Mouse (Mus musculus) intestine, embryonic 15.5 days (tissue): ENCODE data around the gene Pknox1. TPM values are rescaled to one million over a fixed set of nuclear protein-coding genes. Genes with fewer than 3 reads are reported as not detected.
A peak's percentile ranks its signal among the peaks of the same experiment; 100 is the strongest.
"Not testable (repeated sequence)": the region's sequence is repeated elsewhere in the genome, so short reads cannot be mapped to it uniquely, and the experiment has no call there.

ENCODE experiments used
- ATAC-seq: fragments of 200-750 bp; cut with Nextera tagmentation; 2 replicates; pipeline ENCODE4 v1.8.0; 2017; ENCODE audit warnings: moderate TSS enrichment, moderate library complexity
- H3K27ac ChIP-seq: fragments of 300-500 bp; sonication (generic); 2 replicates; pipeline ENCODE4 v1.5.1; 2015; ENCODE audit warnings: mild to moderate bottlenecking, inconsistent platforms
- H3K27me3 ChIP-seq: fragments of 300-500 bp; sonication (generic); replicated peaks from 2 replicates; pipeline ENCODE4 v1.6.1; 2015; ENCODE audit warnings: inconsistent platforms
- H3K36me3 ChIP-seq: fragments of 300-500 bp; sonication (generic); 2 replicates; pipeline ENCODE4 v1.6.1; 2015; ENCODE audit warnings: inconsistent platforms
- H3K4me1 ChIP-seq: fragments of 300-500 bp; sonication (generic); replicated peaks from 2 replicates; pipeline ENCODE4 v1.6.1; 2015; ENCODE audit warnings: inconsistent platforms
- H3K4me2 ChIP-seq: fragments of 300-500 bp; sonication (generic); replicated peaks from 2 replicates; pipeline ENCODE4 v1.6.1; 2015; ENCODE audit warnings: mild to moderate bottlenecking, inconsistent platforms
- H3K4me3 ChIP-seq: fragments of 300-500 bp; sonication (generic); replicated peaks from 2 replicates; pipeline ENCODE4 v1.5.1; 2015; ENCODE audit warnings: inconsistent platforms
- H3K9ac ChIP-seq: fragments of 300-500 bp; sonication (generic); 2 replicates; pipeline ENCODE4 v1.6.1; 2015; ENCODE audit warnings: inconsistent platforms
- H3K9me3 ChIP-seq: fragments of 300-500 bp; sonication (generic); 2 replicates; pipeline ENCODE4 v1.6.1; 2016; ENCODE audit warnings: inconsistent platforms
- WGBS: fragments of 180-500 bp; shearing (Covaris S2); methylation state at CpG from one replicate; pipeline ENCODE4 v1.1.7; 2015; 5-methylcytosine and 5-hydroxymethylcytosine counted together
- polyA plus RNA-seq: library from polyadenylated mRNA; unstranded; fragments of >200 nt; fragmentation: Nextera tagmentation; extraction: Ambion mirVana; gene quantifications from 2 replicates; pipeline ENCODE4 v1.2.1, GENCODE M21; 2015

The Pknox1 gene
- polyA plus RNA-seq = 28.5 and 29.8 TPM in 2 replicates

DNA sequence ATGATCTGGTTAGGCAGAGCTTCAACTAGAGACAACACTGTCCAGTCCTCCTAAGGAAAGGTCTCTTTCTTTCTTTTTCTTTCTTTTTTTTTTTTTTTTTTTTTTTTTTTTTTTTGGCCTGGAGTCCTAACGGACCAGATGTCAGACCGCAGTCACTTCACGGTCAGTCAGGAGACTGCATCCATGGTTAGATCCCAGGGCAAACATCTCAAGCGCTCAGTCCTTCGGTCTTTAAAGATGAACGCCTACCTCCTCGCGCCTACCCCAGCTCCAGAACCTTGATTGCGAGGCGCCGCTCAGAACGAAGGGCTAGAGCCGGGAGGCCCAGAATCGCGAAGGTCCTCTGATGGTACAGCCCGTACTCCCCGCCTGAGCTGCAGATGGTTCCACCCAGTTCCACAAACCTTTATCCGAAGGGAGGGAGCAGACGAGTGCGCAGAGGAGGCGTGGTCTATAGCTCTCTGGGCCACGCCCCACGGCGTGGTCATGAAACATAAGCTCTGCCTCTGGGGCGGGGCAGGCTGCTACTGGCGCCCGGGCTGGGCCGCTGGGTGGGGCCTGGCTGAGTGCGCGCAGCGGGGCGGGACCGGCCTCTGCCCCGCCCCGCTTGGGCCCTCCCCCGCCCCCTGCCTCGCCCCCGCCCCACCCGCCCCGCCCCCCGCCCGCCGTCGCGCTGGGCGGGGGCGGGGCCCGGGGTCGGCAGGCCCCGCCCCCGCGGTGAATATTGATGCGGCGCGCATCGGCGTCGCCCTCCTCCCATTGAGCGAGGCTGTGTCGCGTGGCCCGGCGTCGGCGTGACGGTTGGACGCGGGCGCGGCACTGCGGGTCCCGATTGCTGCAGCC lies at the start of gene Pknox1:
Gene Pknox1 (plus strand): TSS at position 720 of the 843 bp plus-strand sequence.
- peak within 1 kb of the TSS; percentile 80 for H3K9ac ChIP-seq
- peak within 1 kb of the TSS; percentile 97 for H3K27ac ChIP-seq
- no peaks in the 10 kb centered on the region for H3K27me3 ChIP-seq
- peak within 1 kb of the TSS; percentile 78 for H3K4me3 ChIP-seq
- under 1% methylated on average over 58 of the region's 72 CpGs for WGBS
- peak within 1 kb of the TSS; percentile 82 for H3K4me2 ChIP-seq
- ATAC-seq = peak; percentile 96
- peaks cover 23% of the 10 kb centered on the region for H3K4me1 ChIP-seq
- no peaks in the 10 kb centered on the region for H3K36me3 ChIP-seq
- no peaks in the 10 kb centered on the region for H3K9me3 ChIP-seq

DNA sequence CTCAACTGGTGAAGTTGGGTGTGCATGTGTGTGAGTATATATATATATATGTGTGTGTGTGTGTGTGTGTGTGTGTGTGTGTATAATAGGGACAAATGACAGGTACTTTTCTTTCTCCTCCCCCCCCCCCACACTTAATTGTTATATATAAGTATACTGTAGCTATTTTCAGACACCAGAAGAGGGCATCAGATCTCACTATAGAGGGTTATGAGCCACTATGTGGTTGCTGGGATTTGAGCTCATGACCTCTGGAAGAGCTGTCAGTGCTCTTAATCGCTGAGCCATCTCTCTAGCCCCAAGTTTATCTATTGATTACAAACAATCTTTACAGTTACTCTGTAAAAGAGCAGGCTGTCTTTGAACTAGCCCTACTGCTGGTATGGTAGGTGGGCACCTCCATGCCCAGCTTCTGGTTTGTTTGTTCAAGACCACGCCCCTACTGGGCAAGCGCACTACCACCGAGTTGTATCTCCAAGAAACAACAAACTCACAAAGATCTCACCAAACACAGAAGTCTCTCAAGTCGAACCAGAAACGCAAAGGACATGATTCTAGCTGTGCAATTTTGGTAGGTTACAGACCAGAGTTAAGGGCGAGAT lies 45.1 kb upstream of the Pknox1 start:
- H3K4me1 ChIP-seq = peaks cover 13% of the 10 kb centered on the region
- H3K27me3 ChIP-seq = no peaks in the 10 kb centered on the region
- peaks cover 5% of the 10 kb centered on the region; the same call in 1 of the 2 replicates for H3K36me3 ChIP-seq
- H3K4me3 ChIP-seq = peak overlapping the region; percentile 84
- peak overlapping the region; percentile 62 for H3K4me2 ChIP-seq
- H3K9me3 ChIP-seq = no peaks in the 10 kb centered on the region
- H3K27ac ChIP-seq = no peak overlapping the region
- no peak overlapping the region for H3K9ac ChIP-seq
- peak; percentile 69 for ATAC-seq
- WGBS = 3% methylated on average over 7 of the region's 7 CpGs

GRCm38 (mm10) chr17:31519946-31520838 lies 44.3 kb upstream of the Pknox1 start, which contains the start of the genes Wdr4 and Ndufv3:
TSS of gene Wdr4 (minus strand) at chr17:31519980.
TSS of gene Ndufv3 (plus strand) at chr17:31520115.
- WGBS = under 1% methylated on average over 45 of the region's 45 CpGs
- Histone ChIP-seq H3K27ac (peak within 1 kb of the TSS; percentile 91), H3K27me3 (no peaks in the 10 kb centered on the region), H3K4me2 (peak within 1 kb of the TSS; percentile 62), H3K9me3 (no peaks in the 10 kb centered on the region), H3K9ac (peak within 1 kb of the TSS; percentile 75), H3K36me3 (peaks cover 5% of the 10 kb centered on the region; the same call in 1 of the 2 replicates), H3K4me1 (peaks cover 18% of the 10 kb centered on the region), H3K4me3 (peak within 1 kb of the TSS; percentile 84)
- peak; percentile 98 for ATAC-seq

DNA sequence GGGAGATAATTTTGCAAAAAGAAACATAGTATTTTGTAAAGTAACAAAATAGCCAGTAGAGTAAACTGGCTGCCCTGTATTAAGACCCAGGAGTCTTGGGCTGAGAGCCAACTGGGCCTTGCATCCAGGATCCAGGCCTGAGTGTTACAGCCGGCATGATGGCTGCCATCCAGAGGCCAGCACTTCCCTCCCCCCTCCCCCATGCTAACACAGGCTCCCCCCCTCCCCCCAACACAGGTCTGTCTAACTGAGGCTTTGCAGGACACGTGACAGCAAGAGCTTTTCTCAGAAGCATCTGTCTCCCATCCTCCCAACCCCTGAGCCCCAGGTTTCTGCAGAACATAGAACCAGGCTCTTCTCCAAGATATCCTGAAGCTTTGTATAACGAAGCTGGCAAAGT lies 43.6 kb upstream of the Pknox1 start:
- peak; percentile 4; the same call in 1 of the 2 replicates for ATAC-seq
- WGBS = 17% methylated on average over 3 of the region's 3 CpGs
- Histone ChIP-seq H3K9me3 (no peaks in the 10 kb centered on the region), H3K36me3 (peaks cover 5% of the 10 kb centered on the region; the same call in 1 of the 2 replicates), H3K9ac (peak overlapping the region; percentile 75; the same call in 1 of the 2 replicates), H3K4me1 (peaks cover 18% of the 10 kb centered on the region), H3K27ac (0 out of 2 replicates have a peak overlapping the region, but pooled peaks have one; percentile 0), H3K4me2 (peak overlapping the region; percentile 62), H3K27me3 (no peaks in the 10 kb centered on the region), H3K4me3 (peak overlapping the region; percentile 84)

GRCm38 (mm10) chr17:31521948-31522347 lies 42.6 kb upstream of the Pknox1 start:
- Histone ChIP-seq H3K9ac (no peak overlapping the region), H3K4me2 (0 out of 2 replicates have a peak overlapping the region, but pooled peaks have one; percentile 62), H3K27ac (no peak overlapping the region; the same call in 1 of the 2 replicates), H3K27me3 (no peaks in the 10 kb centered on the region), H3K36me3 (peaks cover 9% of the 10 kb centered on the region; the same call in 1 of the 2 replicates), H3K4me1 (peaks cover 18% of the 10 kb centered on the region), H3K9me3 (no peaks in the 10 kb centered on the region), H3K4me3 (no peak overlapping the region)
- WGBS = 86% methylated on average over 6 of the region's 6 CpGs
- ATAC-seq = no peak

DNA sequence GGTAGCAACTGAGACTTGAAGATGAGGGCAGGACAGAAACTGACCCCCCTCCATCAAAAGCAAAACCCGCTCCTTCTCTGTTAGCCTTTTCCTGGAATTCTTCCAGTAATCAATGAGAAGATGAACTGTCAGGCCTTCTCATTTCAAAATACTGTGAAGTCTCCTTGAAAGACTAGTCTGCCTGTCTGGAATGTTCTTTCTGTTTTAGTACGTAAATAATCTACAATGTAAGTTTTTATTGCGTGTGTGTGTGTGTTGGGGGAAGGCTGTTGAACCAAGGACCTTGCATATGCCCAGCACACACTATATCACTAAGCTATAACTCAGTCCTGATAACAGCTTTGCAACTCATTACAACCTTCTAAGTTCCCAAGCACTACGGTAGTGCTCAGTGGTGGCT lies 39.4 kb upstream of the Pknox1 start:
- no peak for ATAC-seq
- H3K27ac ChIP-seq = no peak overlapping the region
- H3K27me3 ChIP-seq = no peaks in the 10 kb centered on the region
- peaks cover 16% of the 10 kb centered on the region for H3K4me1 ChIP-seq
- H3K4me2 ChIP-seq = no peak overlapping the region
- peaks cover 22% of the 10 kb centered on the region for H3K36me3 ChIP-seq
- H3K9ac ChIP-seq = no peak overlapping the region
- 74% methylated on average over 4 of the region's 4 CpGs for WGBS
- no peak overlapping the region for H3K4me3 ChIP-seq
- no peaks in the 10 kb centered on the region for H3K9me3 ChIP-seq

GRCm38 (mm10) chr17:31525816-31526215 lies 38.7 kb upstream of the Pknox1 start:
- 94% methylated on average over 3 of the region's 3 CpGs for whole genome bisulfite sequencing
- H3K4me1 ChIP-seq = peaks cover 16% of the 10 kb centered on the region
- no peaks in the 10 kb centered on the region for H3K9me3 ChIP-seq
- no peak overlapping the region for H3K9ac ChIP-seq
- no peak overlapping the region for H3K4me2 ChIP-seq
- no peak overlapping the region for H3K27ac ChIP-seq
- no peak for ATAC-seq
- H3K27me3 ChIP-seq = no peaks in the 10 kb centered on the region
- peaks cover 22% of the 10 kb centered on the region for H3K36me3 ChIP-seq
- no peak overlapping the region for H3K4me3 ChIP-seq

GRCm38 (mm10) chr17:31529314-31529713 lies 35.2 kb upstream of the Pknox1 start:
- ATAC-seq = peak; percentile 75
- peaks cover 27% of the 10 kb centered on the region for H3K36me3 ChIP-seq
- H3K4me1 ChIP-seq = 0 out of 2 replicates have a peak, but pooled peaks cover 6% of the 10 kb centered on the region
- no peak overlapping the region for H3K27ac ChIP-seq
- 29% methylated on average over 15 of the region's 15 CpGs for WGBS
- H3K9ac ChIP-seq = no peak overlapping the region
- no peak overlapping the region for H3K4me3 ChIP-seq
- no peaks in the 10 kb centered on the region for H3K27me3 ChIP-seq
- no peaks in the 10 kb centered on the region for H3K9me3 ChIP-seq
- H3K4me2 ChIP-seq = no peak overlapping the region

DNA sequence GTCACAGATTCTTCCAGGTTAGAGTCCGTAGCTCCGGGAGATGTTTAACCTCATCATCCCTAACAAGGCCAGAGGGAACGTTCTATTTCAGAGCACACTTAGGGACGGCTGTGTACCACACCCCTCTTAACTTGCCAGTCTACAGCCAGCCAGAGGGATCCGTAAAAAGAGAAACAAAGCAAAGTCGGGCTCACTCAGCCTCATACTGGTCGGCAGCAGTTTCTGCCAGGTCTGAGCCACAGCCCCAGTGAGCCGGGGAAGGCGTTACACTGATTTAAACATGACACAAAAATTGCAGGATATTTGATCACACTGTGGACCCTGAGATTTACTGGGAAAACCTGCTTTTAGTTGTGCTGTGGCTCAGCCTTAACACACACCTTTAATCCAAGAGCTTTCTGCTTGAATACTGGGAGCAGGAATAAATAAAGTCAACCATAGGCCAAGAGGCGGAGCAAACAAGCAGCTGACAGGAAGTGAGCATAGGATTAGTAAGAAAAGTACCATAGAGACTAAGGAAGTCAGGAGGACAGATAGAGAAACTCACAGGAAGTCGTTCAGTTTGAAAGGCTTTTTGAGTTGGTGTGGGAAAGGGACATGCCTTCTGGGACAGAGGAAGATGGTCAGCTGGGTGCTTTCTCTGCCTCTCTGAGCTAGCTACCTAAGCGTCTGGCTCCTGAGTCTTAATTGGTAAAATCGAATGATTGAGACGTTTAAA lies 32.9 kb upstream of the Pknox1 start:
- Histone ChIP-seq H3K27me3 (no peaks in the 10 kb centered on the region), H3K4me1 (peaks cover 7% of the 10 kb centered on the region), H3K4me3 (no peak overlapping the region), H3K9ac (no peak overlapping the region), H3K27ac (no peak overlapping the region), H3K4me2 (no peak overlapping the region), H3K9me3 (no peaks in the 10 kb centered on the region), H3K36me3 (peaks cover 27% of the 10 kb centered on the region)
- 86% methylated on average over 14 of the region's 14 CpGs for WGBS
- no peak for ATAC-seq

DNA sequence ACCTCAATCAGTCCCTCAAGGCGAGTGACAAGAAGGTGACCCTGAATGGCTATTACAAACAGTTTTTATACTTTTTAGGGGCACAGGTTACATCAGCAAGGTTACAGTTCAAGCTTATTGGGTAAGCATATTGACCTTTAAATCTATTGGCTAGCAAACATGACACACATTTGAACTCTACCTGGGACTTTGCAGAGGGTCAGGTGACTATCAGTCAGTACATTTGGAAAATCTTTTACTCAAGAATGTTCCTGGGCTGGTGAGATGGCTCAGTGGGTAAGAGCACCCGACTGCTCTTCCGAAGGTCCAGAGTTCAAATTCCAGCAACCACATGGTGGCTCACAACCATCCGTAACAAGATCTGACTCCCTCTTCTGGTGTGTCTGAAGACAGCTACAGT lies 32.2 kb upstream of the Pknox1 start:
- not testable (repeated sequence) for H3K9ac ChIP-seq, H3K9me3 ChIP-seq, H3K4me1 ChIP-seq, ATAC-seq, H3K27me3 ChIP-seq, H3K4me2 ChIP-seq, H3K27ac ChIP-seq, H3K4me3 ChIP-seq
- peaks cover 20% of the 10 kb centered on the region for H3K36me3 ChIP-seq
- 85% methylated on average over 4 of the region's 4 CpGs for WGBS

DNA sequence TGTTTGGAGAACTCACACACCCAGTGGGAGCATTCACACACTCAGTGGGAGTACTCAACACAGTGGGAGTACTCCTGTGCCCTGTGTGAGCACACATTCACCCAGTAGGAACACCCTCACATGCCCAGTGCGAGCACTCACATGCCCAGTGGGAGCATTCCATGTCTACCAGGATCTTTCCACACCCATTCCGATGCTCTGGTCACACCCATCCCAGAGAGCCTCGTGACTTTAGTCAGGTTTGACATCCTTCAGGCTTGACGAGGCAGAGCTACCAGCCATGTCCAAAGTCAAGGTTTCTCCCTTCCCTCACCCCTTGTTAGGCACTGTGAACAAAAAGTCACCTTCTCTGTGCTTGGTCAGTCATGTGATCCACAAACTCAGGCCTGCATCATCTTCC lies 29.2 kb upstream of the Pknox1 start:
- 67% methylated on average over 4 of the region's 4 CpGs for WGBS
- ATAC-seq = peak; percentile 52; the same call in 1 of the 2 replicates
- H3K9ac ChIP-seq = no peak overlapping the region

More for the DNA sequence above, 29.2 kb upstream of the Pknox1 start:
- Histone ChIP-seq H3K27ac (peak overlapping the region; percentile 73; the same call in 1 of the 2 replicates), H3K36me3 (peaks cover 11% of the 10 kb centered on the region; the same call in 1 of the 2 replicates), H3K9me3 (no peaks in the 10 kb centered on the region), H3K4me1 (peaks cover 7% of the 10 kb centered on the region), H3K4me3 (no peak overlapping the region), H3K4me2 (peak overlapping the region; percentile 35; the same call in 1 of the 2 replicates), H3K27me3 (no peaks in the 10 kb centered on the region)
